Comparison of ENCODE assay signal across 8 mouse cellular contexts in the genomic region with DNA sequence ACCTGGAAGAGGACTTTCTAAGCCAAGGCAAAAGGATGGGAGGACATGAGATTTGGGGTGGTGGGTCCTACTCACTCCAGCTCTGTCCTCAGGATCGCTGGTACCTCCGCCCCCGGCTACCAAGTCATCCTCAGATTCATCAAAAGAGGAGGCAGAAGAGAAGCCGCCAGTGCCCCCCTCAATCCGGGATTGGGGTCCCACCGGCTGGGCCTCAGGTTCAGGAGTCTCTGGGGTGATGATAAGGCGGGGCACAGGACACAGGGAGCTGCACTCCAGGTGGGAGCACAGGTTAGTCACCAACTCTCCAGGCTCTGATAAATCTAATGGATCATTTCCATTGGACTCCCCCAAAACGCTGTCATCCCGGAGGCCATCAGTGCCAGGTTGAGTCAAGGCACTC. TPM values are rescaled to one million over a fixed set of nuclear protein-coding genes. Genes with fewer than 3 reads are reported as not detected.
A peak's percentile ranks its signal among the peaks of the same experiment; 100 is the strongest.
DNase-seq lines count a peak whose midpoint lies in the region; ATAC-seq and TF ChIP-seq lines count a peak whose summit lies in the region.

No protein-coding gene starts in this region.

- H3K4me2 ChIP-seq in forebrain, embryonic 11.5 days (ENCODE audit: low read depth, low read length, severe bottlenecking) = peak overlapping the region; percentile 86
- peak overlapping the region; percentile 96 for H3K4me2 ChIP-seq in liver, embryonic 13.5 days

- peaks cover 5% of the 10 kb centered on the region for H3K79me3 ChIP-seq in C2C12 (ENCODE audit: low read depth)

- H3K9me3 ChIP-seq in forebrain, embryonic 11.5 days (ENCODE audit: control insufficient read depth, low read length) = no peaks in the 10 kb centered on the region
- H3K9me3 ChIP-seq in liver, embryonic 13.5 days (replicated peaks) = no peaks in the 10 kb centered on the region

- TF ChIP-seq CTCF in heart, adult 2 months (IDR thresholded peaks at IDR 0.05) = no peak
- TF ChIP-seq CTCF in C2C12 (IDR thresholded peaks at IDR 0.05; ENCODE audit: control insufficient read depth, insufficient read depth, insufficient read length) = no peak

- H3K4me3 ChIP-seq in heart, adult 2 months = peak overlapping the region; percentile 71
- peak overlapping the region; percentile 48 for H3K4me3 ChIP-seq in C2C12 (ENCODE audit: insufficient read depth, poor library complexity, severe bottlenecking)
- H3K4me3 ChIP-seq in forebrain, embryonic 11.5 days (ENCODE audit: low read depth, low read length) = peak overlapping the region; percentile 84
- peak overlapping the region; percentile 84 for H3K4me3 ChIP-seq in liver, embryonic 13.5 days (replicated peaks)

- no peak for TF ChIP-seq EP300 in heart, adult 2 months (IDR thresholded peaks at IDR 0.05; ENCODE audit: insufficient read depth, low read depth, low read length)

- no peaks in the 10 kb centered on the region for H3K36me3 ChIP-seq in heart, adult 2 months (ENCODE audit: control insufficient read depth, insufficient read depth, low read length)
- no peaks in the 10 kb centered on the region for H3K36me3 ChIP-seq in C2C12 (ENCODE audit: control insufficient read depth, insufficient read depth)
- no peaks in the 10 kb centered on the region for H3K36me3 ChIP-seq in forebrain, embryonic 11.5 days (ENCODE audit: control insufficient read depth, insufficient read depth, low read length)
- H3K36me3 ChIP-seq in liver, embryonic 13.5 days = no peaks in the 10 kb centered on the region

- no peak for DNase-seq in heart, adult 2 months
- DNase-seq in heart, adult 9 months (ENCODE audit: low spot score in 2 of 2) = no peak
- no peak for DNase-seq in forebrain, embryonic 11.5 days (ENCODE audit: low spot score)
- no peak for DNase-seq in liver, embryonic 13.5 days
- DNase-seq in embryo, embryonic 11 days = no peak

- WGBS in heart, adult 2 months = 42% methylated on average over 9 of the region's 9 CpGs
- 33% methylated on average over 9 of the region's 9 CpGs for WGBS in forebrain, embryonic 11.5 days
- 39% methylated on average over 9 of the region's 9 CpGs for WGBS in liver, embryonic 13.5 days (ENCODE audit: insufficient replicate concordance)

- TF ChIP-seq POLR2A in heart, adult 2 months (IDR thresholded peaks at IDR 0.05; ENCODE audit: insufficient read depth, low read depth, low read length) = no peak

- ATAC-seq in forebrain, embryonic 11.5 days (replicated peaks; ENCODE audit: low FRiP score) = no peak
- ATAC-seq in liver, embryonic 13.5 days (ENCODE audit: low read depth) = no peak
- no peak for ATAC-seq in frontal cortex, adult (ENCODE audit: low TSS enrichment)
- ATAC-seq in CD4-positive, CD25-positive, alpha-beta regulatory T cell, adult 4 months = no peak

- H3K27me3 ChIP-seq in heart, adult 2 months (ENCODE audit: control insufficient read depth, insufficient read depth, low read length) = no peaks in the 10 kb centered on the region
- no peaks in the 10 kb centered on the region for H3K27me3 ChIP-seq in C2C12 (ENCODE audit: control insufficient read depth, insufficient read depth, insufficient read length)
- H3K27me3 ChIP-seq in forebrain, embryonic 11.5 days (ENCODE audit: control insufficient read depth, insufficient read depth, low read length) = no peaks in the 10 kb centered on the region
- no peaks in the 10 kb centered on the region for H3K27me3 ChIP-seq in liver, embryonic 13.5 days

- H3K9ac ChIP-seq in heart, adult 2 months (ENCODE audit: low read depth, low read length) = peak overlapping the region; percentile 84
- H3K9ac ChIP-seq in forebrain, embryonic 11.5 days (ENCODE audit: low read length) = peak overlapping the region; percentile 87
- peak overlapping the region; percentile 88 for H3K9ac ChIP-seq in liver, embryonic 13.5 days

- H3ac ChIP-seq in C2C12 (ENCODE audit: control insufficient read depth, insufficient read length, low read depth) = peak overlapping the region; percentile 83

- H3K79me2 ChIP-seq in heart, adult 2 months (replicated peaks; ENCODE audit: control insufficient read depth, insufficient read depth, low read length) = peaks cover 3% of the 10 kb centered on the region; the same call in 1 of the 2 replicates
- peaks cover 25% of the 10 kb centered on the region for H3K79me2 ChIP-seq in C2C12 (ENCODE audit: control insufficient read depth, insufficient read depth)

- intact Hi-C loops in heart, adult 2 months (cut with DNase I) = loop anchor here (5.0 kb wide), 1 partner anchor 70 kb away; no protein-coding TSS in a partner anchor

- no peak overlapping the region for H3K27ac ChIP-seq in heart, adult 2 months
- H3K27ac ChIP-seq in forebrain, embryonic 11.5 days (ENCODE audit: low read depth, low read length) = no peak overlapping the region
- peak overlapping the region; percentile 84 for H3K27ac ChIP-seq in liver, embryonic 13.5 days

- peaks cover 21% of the 10 kb centered on the region for H3K4me1 ChIP-seq in heart, adult 2 months (ENCODE audit: control insufficient read depth, insufficient read depth, low read length)
- peaks cover 11% of the 10 kb centered on the region for H3K4me1 ChIP-seq in forebrain, embryonic 11.5 days (replicated peaks; ENCODE audit: control insufficient read depth, insufficient read depth, low read length)
- H3K4me1 ChIP-seq in liver, embryonic 13.5 days (replicated peaks) = peaks cover 73% of the 10 kb centered on the region

TF ChIP-seq in C2C12, 6 proteins besides CTCF, POLR2A, EP300 and RAD21:
- TF ChIP-seq MYOG (IDR thresholded peaks at IDR 0.05; ENCODE audit: control insufficient read depth, extremely low read depth, insufficient read length) (no peak), FOSL1 (IDR thresholded peaks at IDR 0.05; ENCODE audit: insufficient read depth, low read length, poor library complexity, severe bottlenecking) (no peak), MAX (IDR thresholded peaks at IDR 0.05) (no peak), USF1 (IDR thresholded peaks at IDR 0.05; ENCODE audit: low read depth) (no peak), CEBPB (IDR thresholded peaks at IDR 0.05; ENCODE audit: low read depth) (no peak), MYOD1 (IDR thresholded peaks at IDR 0.05; ENCODE audit: control insufficient read depth, insufficient read length, low read depth) (no peak)

RNA-seq across cellular contexts. Expression of a gene that starts 1.2 kb away (rescaled TPM):
- 1 to 10 TPM; 4.2 to 4.8 TPM for total RNA-seq in heart, adult 2 months (2021)
- polyA plus RNA-seq in heart, adult 2 months (2012; rRNA removed) = 4.2 and 4.4 TPM in 2 replicates
- polyA plus RNA-seq in C2C12 (2012; fragmentation: generic; extraction: Trizol) = 5.7 TPM
- polyA plus RNA-seq in forebrain, embryonic 11.5 days (2014; fragmentation: Nextera tagmentation; extraction: Ambion mirVana) = 6.6 and 8.1 TPM in 2 replicates
- polyA plus RNA-seq in liver, embryonic 13.5 days (2015; fragmentation: Nextera tagmentation; extraction: Ambion mirVana) = 1.4 and 1.9 TPM in 2 replicates
- 1 to 10 TPM; 1.9 to 2.5 TPM for polyA plus RNA-seq in CD4-positive, CD25-positive, alpha-beta regulatory T cell, adult 4 months (2017; shearing (Covaris generic))

RNA-seq across cellular contexts. Expression of a gene that starts 5.5 kb away (rescaled TPM):
- total RNA-seq in heart, adult 2 months (2021) = 1 to 10 TPM; 7.5 to 8.3 TPM
- polyA plus RNA-seq in heart, adult 2 months (2012; rRNA removed) = 11.6 and 19.4 TPM in 2 replicates
- polyA plus RNA-seq in C2C12 (2012; fragmentation: generic; extraction: Trizol) = 9.3 TPM
- polyA plus RNA-seq in forebrain, embryonic 11.5 days (2014; fragmentation: Nextera tagmentation; extraction: Ambion mirVana) = 15.1 and 18.1 TPM in 2 replicates
- 15.1 and 17.7 TPM in 2 replicates for polyA plus RNA-seq in liver, embryonic 13.5 days (2015; fragmentation: Nextera tagmentation; extraction: Ambion mirVana)
- polyA plus RNA-seq in CD4-positive, CD25-positive, alpha-beta regulatory T cell, adult 4 months (2017; shearing (Covaris generic)) = 10 to 100 TPM in 1 of 2 experiments, 1 to 10 TPM in 1; 8.7 to 10.8 TPM

RNA-seq across cellular contexts. Expression of a gene that starts 31.0 kb away (rescaled TPM):
- 1 to 10 TPM; 3.7 to 6.1 TPM for total RNA-seq in heart, adult 2 months (2021)
- polyA plus RNA-seq in heart, adult 2 months (2012; rRNA removed) = 7.8 and 9.7 TPM in 2 replicates
- polyA plus RNA-seq in C2C12 (2012; fragmentation: generic; extraction: Trizol) = 11.7 TPM
- polyA plus RNA-seq in forebrain, embryonic 11.5 days (2014; fragmentation: Nextera tagmentation; extraction: Ambion mirVana) = 19.1 and 20.1 TPM in 2 replicates
- 1.7 TPM in 2 replicates for polyA plus RNA-seq in liver, embryonic 13.5 days (2015; fragmentation: Nextera tagmentation; extraction: Ambion mirVana)
- polyA plus RNA-seq in CD4-positive, CD25-positive, alpha-beta regulatory T cell, adult 4 months (2017; shearing (Covaris generic)) = under 1 TPM; 0.11 to 0.25 TPM

RNA-seq across cellular contexts. Expression of a gene that starts 31.2 kb away (rescaled TPM):
- total RNA-seq in heart, adult 2 months (2021) = 10 to 100 TPM; 40.6 to 41.3 TPM
- 85.0 and 87.1 TPM in 2 replicates for polyA plus RNA-seq in heart, adult 2 months (2012; rRNA removed)
- 210 TPM for polyA plus RNA-seq in C2C12 (2012; fragmentation: generic; extraction: Trizol)
- polyA plus RNA-seq in forebrain, embryonic 11.5 days (2014; fragmentation: Nextera tagmentation; extraction: Ambion mirVana) = 369 and 390 TPM in 2 replicates
- 115 and 129 TPM in 2 replicates for polyA plus RNA-seq in liver, embryonic 13.5 days (2015; fragmentation: Nextera tagmentation; extraction: Ambion mirVana)
- polyA plus RNA-seq in CD4-positive, CD25-positive, alpha-beta regulatory T cell, adult 4 months (2017; shearing (Covaris generic)) = 10 to 100 TPM; 60.9 to 76.3 TPM

RNA-seq across cellular contexts. Expression of a gene that starts 31.7 kb away (rescaled TPM):
- 10 to 100 TPM; 14.2 TPM for total RNA-seq in heart, adult 2 months (2021)
- polyA plus RNA-seq in heart, adult 2 months (2012; rRNA removed) = 11.3 and 13.9 TPM in 2 replicates
- polyA plus RNA-seq in C2C12 (2012; fragmentation: generic; extraction: Trizol) = 3.2 TPM
- 4.5 and 5.3 TPM in 2 replicates for polyA plus RNA-seq in forebrain, embryonic 11.5 days (2014; fragmentation: Nextera tagmentation; extraction: Ambion mirVana)
- polyA plus RNA-seq in liver, embryonic 13.5 days (2015; fragmentation: Nextera tagmentation; extraction: Ambion mirVana) = 0.62 and 1.2 TPM in 2 replicates
- 1 to 10 TPM; 3.8 to 6.0 TPM for polyA plus RNA-seq in CD4-positive, CD25-positive, alpha-beta regulatory T cell, adult 4 months (2017; shearing (Covaris generic))
